Mouse (Mus musculus): ENCODE results near the gene Tsc22d1.

GRCm38 (mm10) chr14:76527030-76527719 is 112.4 kb downstream of the Tsc22d1 start:
- TF ChIP-seq CTCF (IDR thresholded peaks at IDR 0.05) (no peak), POLR2A (IDR thresholded peaks at IDR 0.05; ENCODE audit: insufficient read depth, low read depth, low read length) (no peak), EP300 (IDR thresholded peaks at IDR 0.05; ENCODE audit: insufficient read depth, low read depth, low read length) (no peak)
